8 mouse cellular contexts compared by ENCODE assay signal in the genomic region with DNA sequence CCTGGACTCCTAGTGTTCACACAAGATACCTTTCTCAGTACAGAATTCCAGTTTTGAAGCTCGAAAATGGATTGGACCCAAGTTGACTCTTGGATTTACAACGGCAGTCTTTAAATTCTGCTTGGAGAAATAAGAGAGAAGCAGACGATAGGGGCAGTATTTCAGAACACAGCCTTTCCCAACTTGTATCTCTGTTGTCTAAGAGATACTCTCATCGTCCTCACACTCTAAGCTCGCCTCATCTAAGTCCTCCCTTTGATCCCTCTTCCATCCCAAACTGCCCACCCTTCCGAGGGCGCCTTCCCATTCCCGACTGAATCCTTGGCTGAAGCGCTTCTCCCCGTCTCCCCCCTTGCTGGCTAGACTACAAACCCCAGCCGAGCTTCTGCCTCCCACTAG. TPM values are rescaled to one million over a fixed set of nuclear protein-coding genes. Genes with fewer than 3 reads are reported as not detected.
DNase-seq lines count a peak whose midpoint lies in the region; ATAC-seq and TF ChIP-seq lines count a peak whose summit lies in the region.

No protein-coding gene starts in this region.

- H3K9ac ChIP-seq in heart, embryonic 12.5 days: peak overlapping the region; percentile 69
- peak overlapping the region; percentile 97 for H3K9ac ChIP-seq in ES-E14 (ENCODE audit: insufficient read depth, low read depth, low read length, poor library complexity, severe bottlenecking)

- WGBS in heart, embryonic 12.5 days: 10% methylated on average over 11 of the region's 11 CpGs

- peak overlapping the region; percentile 78 for H3K27ac ChIP-seq in heart, embryonic 12.5 days (ENCODE audit: poor library complexity, severe bottlenecking)
- peak overlapping the region; percentile 80; the same call in 1 of the 2 replicates for H3K27ac ChIP-seq in ES-E14 (ENCODE audit: insufficient read depth, low read depth, low read length, poor library complexity, severe bottlenecking)

- H3K36me3 ChIP-seq in heart, embryonic 12.5 days: peaks cover 10% of the 10 kb centered on the region; the same call in 1 of the 2 replicates
- no peaks in the 10 kb centered on the region; the same call in 1 of the 2 replicates for H3K36me3 ChIP-seq in ES-E14 (ENCODE audit: control insufficient read depth, insufficient read depth, low read length, poor library complexity, severe bottlenecking)
- peaks cover 10% of the 10 kb centered on the region for H3K36me3 ChIP-seq in megakaryocyte, embryonic 14.5 days (replicated peaks; ENCODE audit: low read length)

- H3K4me3 ChIP-seq in heart, embryonic 12.5 days: peak overlapping the region; percentile 65
- peak overlapping the region; percentile 92 to 93 for H3K4me3 ChIP-seq in ES-E14 (ENCODE audit: insufficient read depth in 1 of 2, low read depth in 1 of 2, low read length in 2 of 2, poor library complexity in 1 of 2, severe bottlenecking in 1 of 2)
- H3K4me3 ChIP-seq in megakaryocyte, embryonic 14.5 days (replicated peaks): peak overlapping the region; percentile 94

- H3K27me3 ChIP-seq in heart, embryonic 12.5 days (replicated peaks): no peaks in the 10 kb centered on the region
- H3K27me3 ChIP-seq in megakaryocyte, embryonic 14.5 days (replicated peaks): peaks cover 19% of the 10 kb centered on the region

- DNase-seq in heart, adult 9 months (ENCODE audit: low spot score in 2 of 2): no peak
- DNase-seq in ES-E14 (ENCODE audit: low read depth, low spot score): no peak
- peak; percentile 2 for DNase-seq in forelimb bud, embryonic 11.5 days (ENCODE audit: low read depth, low spot score)
- no peak for DNase-seq in gastrocnemius, postnatal 10 days
- no peak for DNase-seq in right cerebral cortex, adult 2 months (ENCODE audit: low spot score in 2 of 2)
- DNase-seq in layer of hippocampus, adult 11-12 months (ENCODE audit: low spot score): no peak

- ATAC-seq in heart, embryonic 12.5 days (ENCODE audit: insufficient number of reproducible peaks, low FRiP score): no peak; the same call in 1 of the 2 replicates

- in situ Hi-C loops in ES-E14 (cut with MboI; ENCODE audit: low sequenced_read_pairs in 2 of 2, unreplicated experiment in 2 of 2): no loop called here

- peak overlapping the region; percentile 63 for H3K4me2 ChIP-seq in heart, embryonic 12.5 days

- peaks cover 9% of the 10 kb centered on the region for H3K4me1 ChIP-seq in heart, embryonic 12.5 days (replicated peaks)
- no peaks in the 10 kb centered on the region for H3K4me1 ChIP-seq in ES-E14 (ENCODE audit: control insufficient read depth in 2 of 2, insufficient read depth in 2 of 2, low read length in 2 of 2, poor library complexity in 1 of 2)
- H3K4me1 ChIP-seq in megakaryocyte, embryonic 14.5 days: peaks cover 6% of the 10 kb centered on the region

- H3K9me3 ChIP-seq in heart, embryonic 12.5 days (replicated peaks): no peaks in the 10 kb centered on the region
- H3K9me3 ChIP-seq in ES-E14 (ENCODE audit: control insufficient read depth, insufficient read depth, low read depth, low read length): no peaks in the 10 kb centered on the region
- peaks cover 15% of the 10 kb centered on the region for H3K9me3 ChIP-seq in megakaryocyte, embryonic 14.5 days

TF ChIP-seq in ES-E14, 5 proteins besides CTCF, POLR2A, EP300 and RAD21:
- TF ChIP-seq ZNF384 (IDR thresholded peaks at IDR 0.05; ENCODE audit: low read depth, low read length): no peak
- no peak for TF ChIP-seq HCFC1 (IDR thresholded peaks at IDR 0.05; ENCODE audit: borderline replicate concordance, insufficient read depth, low read length)
- TF ChIP-seq MAFK (IDR thresholded peaks at IDR 0.05; ENCODE audit: insufficient read depth, low read depth, low read length): no peak
- TF ChIP-seq ZC3H11A (IDR thresholded peaks at IDR 0.05; ENCODE audit: borderline replicate concordance, low read depth, low read length): no peak
- no peak for TF ChIP-seq CHD2 (IDR thresholded peaks at IDR 0.05; ENCODE audit: low read depth, low read length)
TF ChIP-seq in ES-E14: peak in this region for 0.

RNA-seq across cellular contexts. Expression of a gene that starts 0.3 kb away (rescaled TPM):
- 2.2 and 2.4 TPM in 2 replicates for polyA plus RNA-seq in heart, embryonic 12.5 days (2016; fragmentation: Nextera tagmentation; extraction: Ambion mirVana)
- 5.0 and 6.8 TPM in 2 replicates for total RNA-seq in ES-E14 (2012; rRNA removed)
- polyA plus RNA-seq in megakaryocyte, embryonic 14.5 days (2012; ENCODE audit: insufficient read depth, low replicate concordance): 1.1 and 1.6 TPM in 2 replicates
- under 1 TPM; 0.52 to 0.56 TPM for total RNA-seq in gastrocnemius, postnatal 10 days (2021)

RNA-seq across cellular contexts. Expression of a gene that starts 0.5 kb away (rescaled TPM):
- polyA plus RNA-seq in heart, embryonic 12.5 days (2016; fragmentation: Nextera tagmentation; extraction: Ambion mirVana): 78.1 and 79.3 TPM in 2 replicates
- total RNA-seq in ES-E14 (2012; rRNA removed): 61.3 and 63.5 TPM in 2 replicates
- polyA plus RNA-seq in megakaryocyte, embryonic 14.5 days (2012; ENCODE audit: insufficient read depth, low replicate concordance): 0.35 and 5.6 TPM in 2 replicates
- 10 to 100 TPM; 36.5 to 41.7 TPM for total RNA-seq in gastrocnemius, postnatal 10 days (2021)

RNA-seq across cellular contexts. Expression of a gene that starts 14.1 kb away (rescaled TPM):
- polyA plus RNA-seq in heart, embryonic 12.5 days (2016; fragmentation: Nextera tagmentation; extraction: Ambion mirVana): 155 and 159 TPM in 2 replicates
- 69.9 and 92.3 TPM in 2 replicates for total RNA-seq in ES-E14 (2012; rRNA removed)
- polyA plus RNA-seq in megakaryocyte, embryonic 14.5 days (2012; ENCODE audit: insufficient read depth, low replicate concordance): 49.6 TPM in 1 of 2 replicates, not detected in the other
- total RNA-seq in gastrocnemius, postnatal 10 days (2021): 10 to 100 TPM; 91.8 to 96.4 TPM
